In genomic region chr13:17693816-17694215, GRCm38 (mm10) we compare ENCODE assay signal across 8 mouse cellular contexts. TPM values are rescaled to one million over a fixed set of nuclear protein-coding genes. Genes with fewer than 3 reads are reported as not detected.
DNase-seq lines count a peak whose midpoint lies in the region; ATAC-seq and TF ChIP-seq lines count a peak whose summit lies in the region.

No protein-coding gene starts in this region.

- no peak overlapping the region for H3K9ac ChIP-seq in intestine, postnatal 0 days (ENCODE audit: low read depth, low read length)

- H3K4me3 ChIP-seq in intestine, postnatal 0 days (ENCODE audit: low read depth, low read length): peak overlapping the region; percentile 84

- H3K27ac ChIP-seq in intestine, postnatal 0 days (ENCODE audit: low read depth, low read length): no peak overlapping the region

- DNase-seq in embryo, embryonic 10.5 days (ENCODE audit: low spot score): peak; percentile 4
- DNase-seq in embryo, embryonic 10 days (ENCODE audit: low spot score): no peak
- peak; percentile 60 for DNase-seq in CD4-positive helper T cell, adult 2 months (ENCODE audit: low read depth, low spot score)
- peak; percentile 8 to 16 for DNase-seq in cerebellum, postnatal 14 days
- DNase-seq in lung, postnatal 36 days: peak; percentile 62
- DNase-seq in right cerebral cortex, postnatal 10 days (ENCODE audit: low spot score in 2 of 2): no peak

- H3K4me2 ChIP-seq in intestine, postnatal 0 days (replicated peaks; ENCODE audit: low read depth): peak overlapping the region; percentile 79; the same call in 1 of the 2 replicates

- no peak for TF ChIP-seq CTCF in intestine, postnatal 0 days (IDR thresholded peaks at IDR 0.05; ENCODE audit: low read depth)

- H3K4me1 ChIP-seq in intestine, postnatal 0 days (replicated peaks; ENCODE audit: control insufficient read depth, insufficient read depth, low read length): peaks cover 6% of the 10 kb centered on the region

- WGBS in intestine, postnatal 0 days: 55% methylated on average over 5 of the region's 5 CpGs

- no peaks in the 10 kb centered on the region for H3K27me3 ChIP-seq in intestine, postnatal 0 days (replicated peaks; ENCODE audit: control insufficient read depth, insufficient read depth, low read length)

- no peaks in the 10 kb centered on the region for H3K36me3 ChIP-seq in intestine, postnatal 0 days (ENCODE audit: control insufficient read depth, insufficient read depth)

- H3K9me3 ChIP-seq in intestine, postnatal 0 days (ENCODE audit: control insufficient read depth): no peaks in the 10 kb centered on the region

- ATAC-seq in intestine, postnatal 0 days: no peak
- ATAC-seq in inflammation-experienced regulatory T-cells, adult 6 months: no peak

RNA-seq across cellular contexts. Expression of gene Mplkip, which starts 1.2 kb away (rescaled TPM):
- polyA plus RNA-seq in intestine, postnatal 0 days (2015; fragmentation: Nextera tagmentation; extraction: Ambion mirVana): 29.6 and 34.7 TPM in 2 replicates
- polyA plus RNA-seq in inflammation-experienced regulatory T-cells, adult 6 months (2017; shearing (Covaris generic)): 10 to 100 TPM; 11.2 to 16.1 (median 14.5) TPM

RNA-seq across cellular contexts. Expression of gene Sugct, which starts 1.5 kb away (rescaled TPM):
- polyA plus RNA-seq in intestine, postnatal 0 days (2015; fragmentation: Nextera tagmentation; extraction: Ambion mirVana): 17.3 and 22.4 TPM in 2 replicates
- 1 to 10 TPM in 1 of 3 experiments, under 1 TPM in 2; 0.25 to 2.4 (median 0.36) TPM for polyA plus RNA-seq in inflammation-experienced regulatory T-cells, adult 6 months (2017; shearing (Covaris generic))

Comparison
In these comparisons a context has a peak if more than half of its experiments do, and no peak if none do; other contexts are left out.
1. DNase-seq: peak in embryo, embryonic 10.5 days (single experiment), CD4-positive helper T cell, adult 2 months (single experiment), cerebellum, postnatal 14 days (2 of 2) and lung, postnatal 36 days (single experiment); none in embryo, embryonic 10 days (single experiment) and right cerebral cortex, postnatal 10 days (0 of 2).